30 mouse cellular contexts compared by ENCODE assay signal in genomic region chr5:66046356-66046755, GRCm38 (mm10). TPM values are rescaled to one million over a fixed set of nuclear protein-coding genes. Genes with fewer than 3 reads are reported as not detected.
DNase-seq lines count a peak whose midpoint lies in the region; ATAC-seq and TF ChIP-seq lines count a peak whose summit lies in the region.
"Had no signal": no experiment of that assay in that cellular context is flagged by ENCODE, and none has a peak within 500 bp of the region (broad histone marks: within the 10 kb centered on the region; RNA-seq: fewer than 3 reads in every experiment).

No protein-coding gene starts in this region.

- no peak overlapping the region for H3K9ac ChIP-seq in liver, adult 2 months (ENCODE audit: low read depth, low read length)
- H3K9ac ChIP-seq in liver, embryonic 11.5 days (ENCODE audit: low read depth, low read length) = no peak overlapping the region
- H3K9ac ChIP-seq: heart, embryonic 15.5 days; limb, embryonic 15.5 days; liver, embryonic 15.5 days; lung, embryonic 14.5 days; midbrain, embryonic 15.5 days had no signal

- no peak overlapping the region for H3K4me2 ChIP-seq in liver, embryonic 11.5 days
- peak overlapping the region; percentile 46 for H3K4me2 ChIP-seq in myocyte (ENCODE audit: low read depth)
- H3K4me2 ChIP-seq: heart, embryonic 15.5 days; limb, embryonic 15.5 days; liver, embryonic 15.5 days; lung, embryonic 14.5 days; midbrain, embryonic 15.5 days had no signal

- no peak for TF ChIP-seq POLR2A in liver, adult 2 months (IDR thresholded peaks at IDR 0.05; ENCODE audit: extremely low read depth, insufficient read depth, low read length)
- no peak for TF ChIP-seq POLR2A in myocyte (IDR thresholded peaks at IDR 0.05; ENCODE audit: insufficient read length, low read depth)

- 52% methylated on average over 3 of the region's 3 CpGs for WGBS in liver, adult 2 months
- WGBS in liver, embryonic 11.5 days = 74% methylated on average over 3 of the region's 3 CpGs

- TF ChIP-seq CTCF in liver, adult 2 months (IDR thresholded peaks at IDR 0.05; ENCODE audit: low read depth, low read length) = no peak

- 0 out of 2 replicates have a peak overlapping the region, but pooled peaks have one; percentile 23 for H3K27ac ChIP-seq in liver, adult 2 months (replicated peaks; ENCODE audit: insufficient read depth, low read depth, low read length)
- H3K27ac ChIP-seq in liver, embryonic 11.5 days (ENCODE audit: low read depth, low read length) = no peak overlapping the region
- H3K27ac ChIP-seq: gastrocnemius, adult 2 months; heart, embryonic 10.5 days; heart, embryonic 15.5 days; layer of hippocampus, adult 2 months; limb, embryonic 10.5 days; limb, embryonic 15.5 days; liver, embryonic 15.5 days; midbrain, embryonic 15.5 days had no signal

- H3K4me1 ChIP-seq in liver, adult 2 months (ENCODE audit: control insufficient read depth, insufficient read depth, low read length) = peaks cover 55% of the 10 kb centered on the region
- H3K4me1 ChIP-seq in liver, embryonic 11.5 days (replicated peaks; ENCODE audit: control insufficient read depth, insufficient read depth, low read length) = no peaks in the 10 kb centered on the region; the same call in 1 of the 2 replicates
- H3K4me1 ChIP-seq: heart, embryonic 15.5 days; limb, embryonic 10.5 days; limb, embryonic 15.5 days; midbrain, embryonic 15.5 days had no signal

- H3K79me2 ChIP-seq in liver, adult 2 months (ENCODE audit: control insufficient read depth, insufficient read depth, low read length) = peaks cover 38% of the 10 kb centered on the region
- no peaks in the 10 kb centered on the region for H3K79me2 ChIP-seq in myocyte (ENCODE audit: control insufficient read depth, insufficient read depth)

- DNase-seq in liver, adult 2 months (ENCODE audit: extremely low read depth, low read depth, low spot score) = no peak
- DNase-seq in liver, embryonic 11.5 days (ENCODE audit: low spot score) = no peak
- DNase-seq in NIH3T3 (ENCODE audit: low read depth) = peak; percentile 53
- DNase-seq in left cerebral cortex, postnatal 10 days (ENCODE audit: extremely low spot score in 1 of 2, low spot score in 2 of 2) = no peak
- DNase-seq in kidney, adult 11 months = no peak
- DNase-seq: adrenal gland, postnatal 25 days; cerebellum, adult 11-12 months; cerebellum, postnatal 10 days; gastrocnemius, adult 2 months; kidney, postnatal 36 days; lung, embryonic 14.5 days; lung, postnatal 14 days; right cerebral cortex, adult 18-20 months; thymus, postnatal 4 days had no signal

- no peak overlapping the region for H3K4me3 ChIP-seq in liver, adult 2 months (ENCODE audit: insufficient read depth, low read depth, low read length)
- no peak overlapping the region for H3K4me3 ChIP-seq in liver, embryonic 11.5 days (ENCODE audit: low read depth, low read length)
- H3K4me3 ChIP-seq in myocyte = no peak overlapping the region
- H3K4me3 ChIP-seq: erythroblast, embryonic 14.5 days; gastrocnemius, adult 2 months; heart, embryonic 10.5 days; heart, embryonic 15.5 days; layer of hippocampus, adult 2 months; limb, embryonic 10.5 days; limb, embryonic 15.5 days; liver, embryonic 15.5 days; midbrain, embryonic 15.5 days had no signal

- no peaks in the 10 kb centered on the region for H3K27me3 ChIP-seq in liver, adult 2 months (ENCODE audit: control insufficient read depth, insufficient read depth, low read length)
- no peaks in the 10 kb centered on the region for H3K27me3 ChIP-seq in liver, embryonic 11.5 days (replicated peaks; ENCODE audit: control insufficient read depth, insufficient read depth, low read length)
- no peaks in the 10 kb centered on the region for H3K27me3 ChIP-seq in myocyte (ENCODE audit: control insufficient read depth, insufficient read depth, insufficient read length)
- H3K27me3 ChIP-seq: heart, embryonic 15.5 days; limb, embryonic 15.5 days; liver, embryonic 15.5 days; midbrain, embryonic 15.5 days had no signal

- no peaks in the 10 kb centered on the region for H3K9me3 ChIP-seq in liver, embryonic 11.5 days (ENCODE audit: control insufficient read depth, low read length)
- H3K9me3 ChIP-seq: heart, embryonic 10.5 days; heart, embryonic 15.5 days; limb, embryonic 10.5 days; limb, embryonic 15.5 days; liver, embryonic 15.5 days; midbrain, embryonic 15.5 days had no signal

- no peak for ATAC-seq in liver, embryonic 11.5 days (replicated peaks; ENCODE audit: low FRiP score)
- ATAC-seq: activated CD4-positive, CD25-positive, alpha-beta regulatory T cell, adult 4 months; CD4-positive, CD25-positive, alpha-beta regulatory T cell, adult 4 months; forebrain, embryonic 16.5 days; hindbrain, embryonic 16.5 days; midbrain, embryonic 15.5 days had no signal

- H3ac ChIP-seq in myocyte (ENCODE audit: control insufficient read depth, insufficient read length) = no peak overlapping the region

- peaks cover 43% of the 10 kb centered on the region for H3K36me3 ChIP-seq in liver, adult 2 months (ENCODE audit: control insufficient read depth, insufficient read depth, low read length)
- no peaks in the 10 kb centered on the region for H3K36me3 ChIP-seq in liver, embryonic 11.5 days (ENCODE audit: control insufficient read depth, insufficient read depth, low read length)
- H3K36me3 ChIP-seq in myocyte (ENCODE audit: control insufficient read depth, insufficient read depth) = no peaks in the 10 kb centered on the region
- H3K36me3 ChIP-seq: heart, embryonic 10.5 days; heart, embryonic 15.5 days; limb, embryonic 10.5 days; limb, embryonic 15.5 days; liver, embryonic 15.5 days; midbrain, embryonic 15.5 days had no signal

- intact Hi-C loops in left cerebral cortex, postnatal 10 days (cut with DNase I) = no loop called here

TF ChIP-seq in myocyte, 11 proteins besides CTCF, POLR2A, EP300 and RAD21:
- 0 out of 2 replicates have a peak, but pooled peaks have one; percentile 39 for TF ChIP-seq CEBPB (IDR thresholded peaks at IDR 0.05; ENCODE audit: insufficient read depth, poor library complexity, severe bottlenecking)
- TF ChIP-seq REST (IDR thresholded peaks at IDR 0.05; ENCODE audit: insufficient read depth, insufficient read length) = no peak

RNA-seq across cellular contexts. Expression of gene 9130230L23Rik, which starts 42.3 kb away (rescaled TPM):
- 0.65 and 0.67 TPM in 2 replicates for total RNA-seq in liver, adult 2 months (2014; rRNA removed)
- polyA plus RNA-seq in liver, adult 2 months (2012; rRNA removed) = not detected in 2 replicates
- not detected in 2 replicates for polyA plus RNA-seq in liver, embryonic 11.5 days (2014; fragmentation: Nextera tagmentation; extraction: Ambion mirVana)
- polyA plus RNA-seq in myocyte (2012; fragmentation: generic; extraction: Trizol) = 0.08 TPM
- total RNA-seq in left cerebral cortex, postnatal 10 days (2021) = not detected
- total RNA-seq: heart, postnatal 25 days; layer of hippocampus, adult 2 months; left cerebral cortex, adult 8-10 months had no signal
- polyA plus RNA-seq: CD4-positive, CD25-positive, alpha-beta regulatory T cell, adult 4 months; erythroblast, embryonic 14.5 days; forebrain, embryonic 16.5 days; midbrain, embryonic 15.5 days; neural tube, embryonic 11.5 days had no signal
